Mouse (Mus musculus) kidney, adult 2 months (tissue): ENCODE data around the gene Megf8.

ENCODE experiments used
- CTCF ChIP-seq: fragments of 200-500 bp; conservative IDR thresholded peaks from 2 replicates; pipeline ENCODE4 v1.5.1; 2011; ENCODE audit warnings: low read depth, mild to moderate bottlenecking, control low read depth, low read length, moderate library complexity, mixed read lengths; ENCODE audit not compliant: insufficient read depth, insufficient read length
- POLR2A ChIP-seq: fragments of 200-500 bp; IDR thresholded peaks from one replicate; pipeline ENCODE4 v1.6.1; 2011; ENCODE audit warnings: low read depth, low read length, control low read depth

GRCm38 (mm10) chr7:25290463-25290862 lies 26.5 kb upstream of the Megf8 start:
- no peak for TF ChIP-seq CTCF
- TF ChIP-seq POLR2A = no peak
